Mouse (Mus musculus) cerebellum, adult (tissue): ENCODE results near the gene Prl8a2.

ENCODE experiments used
- ATAC-seq: cut with Nextera tagmentation; 2 replicates; pipeline ENCODE4 v1.9.2; 2017; ENCODE audit warnings: mild to moderate bottlenecking, moderate library complexity, mixed read lengths; ENCODE audit not compliant: insufficient number of reproducible peaks, low FRiP score, low TSS enrichment

The Prl8a2 gene

DNA sequence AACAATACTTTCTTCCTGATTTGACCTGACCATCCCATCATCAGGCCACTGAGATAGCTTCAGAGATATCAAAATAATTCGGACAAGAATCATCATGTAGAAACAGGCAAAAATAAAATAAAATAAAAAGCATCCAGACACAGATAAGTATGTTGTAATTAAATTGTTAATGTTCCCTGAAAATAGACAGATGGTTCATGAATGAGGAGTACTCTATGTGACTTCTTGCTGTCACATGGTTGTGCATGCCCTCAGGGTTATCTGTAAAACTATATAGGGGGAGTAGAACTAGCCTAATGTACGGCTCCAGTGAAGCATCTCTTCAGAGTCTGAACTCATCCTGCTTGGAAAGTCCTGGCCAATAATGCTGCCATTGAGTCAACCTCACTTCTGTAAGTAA lies at the start of gene Prl8a2:
Prl8a2 (plus strand) TSS at position 301 of the 400 bp plus-strand sequence.
- no peak for ATAC-seq

- no peak for ATAC-seq
These were observed 32.9 kb upstream of the Prl8a2 start, which contains the start of gene Prl6a1 for GRCm38 (mm10) chr13:27312334-27313225. Prl6a1 (plus strand) TSS chr13:27312627.

DNA sequence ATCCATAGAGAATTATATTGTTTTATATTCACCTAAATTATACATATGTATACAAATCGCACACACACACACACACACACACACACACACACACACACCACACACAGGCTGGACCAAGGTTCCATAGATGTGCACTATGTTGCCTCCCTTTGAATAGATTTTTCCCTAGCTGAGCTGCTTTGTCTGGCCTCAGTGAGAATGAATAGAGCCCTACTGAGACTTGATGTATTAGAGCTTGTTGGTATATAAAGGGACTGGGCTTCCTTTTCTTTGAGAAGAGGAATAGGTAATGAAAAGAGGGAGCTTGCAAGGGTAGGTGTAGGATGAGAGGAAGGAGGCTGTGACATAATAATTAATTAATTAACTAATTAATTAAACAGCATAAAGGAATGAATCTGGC lies 10.5 kb upstream of the Prl8a2 start:
- no peak for ATAC-seq

DNA sequence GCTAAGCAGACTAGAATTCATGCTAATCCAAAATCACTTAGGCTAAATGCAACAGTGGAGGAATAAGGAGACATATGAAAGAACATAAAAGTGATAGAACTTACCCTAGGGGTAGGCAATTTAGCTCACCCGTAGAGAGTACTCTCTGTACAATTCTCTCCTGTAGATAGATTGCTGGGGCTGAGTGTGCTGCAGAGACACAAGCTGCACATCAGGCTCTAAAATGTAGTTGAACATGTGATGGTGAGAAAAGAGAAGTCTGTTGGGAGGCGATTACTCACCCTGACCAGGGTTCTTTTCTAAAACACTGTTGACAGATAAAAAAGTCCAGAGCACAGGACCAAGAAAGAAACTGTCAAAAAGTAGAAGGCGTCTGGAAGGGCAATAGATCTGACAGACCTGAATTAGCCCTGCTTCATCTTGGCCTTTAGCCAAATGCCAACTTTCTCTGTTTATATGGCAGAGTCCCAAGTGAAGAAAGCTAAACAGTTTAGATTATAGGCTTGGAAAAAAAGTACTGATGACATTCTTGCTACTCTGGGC lies 2.7 kb upstream of the Prl8a2 start:
- ATAC-seq = no peak

- no peak for ATAC-seq
These were observed 45.3 kb downstream of the Prl8a2 start, which contains the start of gene Prl2b1 for GRCm38 (mm10) chr13:27390746-27391145. Prl2b1 (minus strand) TSS chr13:27390846.

- peak; percentile 86 for ATAC-seq
These were observed 53.7 kb downstream of the Prl8a2 start for GRCm38 (mm10) chr13:27399061-27399724.
